Mouse (Mus musculus) macrophage (primary cell): Measurements from ENCODE around the gene Fscn3. TPM values are rescaled to one million over a fixed set of nuclear protein-coding genes. Genes with fewer than 3 reads are reported as not detected.

Source experiments
- H3K27ac ChIP-seq: fragments of 350-480 bp; formaldehyde crosslinking; 2 replicates; pipeline ENCODE4 v1.9.0; 2021
- H3K36me3 ChIP-seq: fragments of 350-480 bp; formaldehyde crosslinking; 2 replicates; pipeline ENCODE4 v1.9.0; 2021; ENCODE audit errors: inconsistent target
- H3K4me3 ChIP-seq: fragments of 350-480 bp; formaldehyde crosslinking; 2 replicates; pipeline ENCODE4 v1.9.0; 2021; ENCODE audit errors: inconsistent target
- H3K79me2 ChIP-seq: fragments of 350-480 bp; formaldehyde crosslinking; 2 replicates; pipeline ENCODE4 v1.9.0; 2021; ENCODE audit errors: inconsistent target
- WGBS: methylation state at CpG from one replicate; pipeline ENCODE4 v1.1.7; 2026; ENCODE audit warnings: inconsistent platforms; ENCODE audit not compliant: missing documents; 5-methylcytosine and 5-hydroxymethylcytosine counted together
- polyA plus RNA-seq: library from polyadenylated mRNA; stranded (reverse); fragments of 250-400 nt; gene quantifications from 3 replicates; pipeline ENCODE4 v1.2.4, GENCODE M21; 2018; ENCODE audit warnings: inconsistent platforms
- total RNA-seq, 78 experiments: library from RNA; depleted of rRNA; stranded (reverse); fragments of 250-400 nt; gene quantifications; 1 replicate in 9 of 78; 2 replicates in 24 of 78; 3 replicates in 43 of 78; 4 replicates in 2 of 78; pipeline ENCODE4 v1.2.4; 2018; ENCODE audit warnings: inconsistent platforms in 56 of 78

The Fscn3 gene
- total RNA-seq (2018; cell fraction: chromatin; rRNA removed), result under 1 TPM in 4 of 26 experiments, not detected in 22; 0.25 to 0.57 (median 0.45) TPM
- not detected for total RNA-seq (2018; cell fraction: cytosol; rRNA removed)
- total RNA-seq (2018; cell fraction: nucleus; rRNA removed), result under 1 TPM in 2 of 26 experiments, not detected in 24; 0.35 to 1.00 TPM
- not detected in 3 replicates for polyA plus RNA-seq

GRCm38 (mm10) chr6:28427096-28427839 lies at the start of gene Fscn3:
Gene Fscn3, plus strand, starts transcription at chr6:28427789.
- Histone ChIP-seq H3K79me2 (peaks cover 15% of the 10 kb centered on the region), H3K4me3 (no peak within 1 kb of the TSS), H3K36me3 (peaks cover 11% of the 10 kb centered on the region; the same call in 1 of the 2 replicates), H3K27ac (no peak within 1 kb of the TSS)
- WGBS, result 74% methylated on average over 3 of the region's 3 CpGs

GRCm38 (mm10) chr6:28381983-28382382 lies 45.6 kb upstream of the Fscn3 start:
- no peaks in the 10 kb centered on the region for H3K79me2 ChIP-seq
- 8% methylated on average over 4 of the region's 4 CpGs for WGBS

GRCm38 (mm10) chr6:28385169-28385568 lies 42.4 kb upstream of the Fscn3 start:
- Histone ChIP-seq H3K27ac (no peak overlapping the region), H3K4me3 (no peak overlapping the region), H3K36me3 (no peaks in the 10 kb centered on the region), H3K79me2 (no peaks in the 10 kb centered on the region)
- WGBS, result 86% methylated on average over 3 of the region's 3 CpGs

More at GRCm38 (mm10) chr6:28381983-28382382, 45.6 kb upstream of the Fscn3 start:
- no peak overlapping the region for H3K27ac ChIP-seq
- no peaks in the 10 kb centered on the region for H3K36me3 ChIP-seq
- no peak overlapping the region for H3K4me3 ChIP-seq

- no peaks in the 10 kb centered on the region for H3K36me3 ChIP-seq
- WGBS, result 93% methylated on average over 3 of the region's 3 CpGs
- no peaks in the 10 kb centered on the region for H3K79me2 ChIP-seq
- no peak overlapping the region for H3K27ac ChIP-seq
- no peak overlapping the region for H3K4me3 ChIP-seq
Measured at GRCm38 (mm10) chr6:28389038-28389437, 38.6 kb upstream of the Fscn3 start.

- WGBS, result 62% methylated on average over 15 of the region's 15 CpGs
- no peaks in the 10 kb centered on the region for H3K79me2 ChIP-seq
Measured at GRCm38 (mm10) chr6:28396051-28396852, 31.3 kb upstream of the Fscn3 start.

GRCm38 (mm10) chr6:28396853-28397457 lies 30.6 kb upstream of the Fscn3 start:
- H3K4me3 ChIP-seq, result peak overlapping the region; percentile 42
- no peaks in the 10 kb centered on the region for H3K79me2 ChIP-seq
- no peaks in the 10 kb centered on the region for H3K36me3 ChIP-seq
- no peak overlapping the region for H3K27ac ChIP-seq
- 9% methylated on average over 19 of the region's 19 CpGs for WGBS

More at GRCm38 (mm10) chr6:28396051-28396852, 31.3 kb upstream of the Fscn3 start:
- no peak overlapping the region for H3K27ac ChIP-seq
- no peak overlapping the region; the same call in 1 of the 2 replicates for H3K4me3 ChIP-seq
- H3K36me3 ChIP-seq, result no peaks in the 10 kb centered on the region

- no peaks in the 10 kb centered on the region for H3K79me2 ChIP-seq
- H3K36me3 ChIP-seq, result no peaks in the 10 kb centered on the region
- under 1% methylated on average over 33 of the region's 33 CpGs for WGBS
- H3K27ac ChIP-seq, result no peak within 1 kb of the TSS
- H3K4me3 ChIP-seq, result peak within 1 kb of the TSS; percentile 42
Measured at GRCm38 (mm10) chr6:28397681-28398203, 29.8 kb upstream of the Fscn3 start, which contains the start of gene Zfp800. Gene Zfp800, minus strand, starts transcription at chr6:28398005.

- Histone ChIP-seq H3K36me3 (no peaks in the 10 kb centered on the region), H3K4me3 (no peak overlapping the region), H3K79me2 (no peaks in the 10 kb centered on the region), H3K27ac (no peak overlapping the region)
- WGBS, result 92% methylated on average over 3 of the region's 3 CpGs
Measured at GRCm38 (mm10) chr6:28398726-28399125, 28.9 kb upstream of the Fscn3 start.

- Histone ChIP-seq H3K4me3 (no peak overlapping the region), H3K27ac (no peak overlapping the region), H3K36me3 (no peaks in the 10 kb centered on the region), H3K79me2 (no peaks in the 10 kb centered on the region)
- WGBS, result 94% methylated on average over 4 of the region's 4 CpGs
Measured at GRCm38 (mm10) chr6:28399791-28400190, 27.8 kb upstream of the Fscn3 start.

- H3K79me2 ChIP-seq, result no peaks in the 10 kb centered on the region
- H3K27ac ChIP-seq, result peak overlapping the region; percentile 12; the same call in 1 of the 2 replicates
- H3K36me3 ChIP-seq, result peaks cover under 1% of the 10 kb centered on the region; the same call in 1 of the 2 replicates
- H3K4me3 ChIP-seq, result peak overlapping the region; percentile 12; the same call in 1 of the 2 replicates
- 29% methylated on average over 9 of the region's 9 CpGs for WGBS
Measured at GRCm38 (mm10) chr6:28410053-28410452, 17.5 kb upstream of the Fscn3 start.

- H3K27ac ChIP-seq, result no peak overlapping the region
- no peak overlapping the region for H3K4me3 ChIP-seq
- WGBS, result 51% methylated on average over 2 of the region's 2 CpGs
- H3K36me3 ChIP-seq, result peaks cover 9% of the 10 kb centered on the region; the same call in 1 of the 2 replicates
- H3K79me2 ChIP-seq, result no peaks in the 10 kb centered on the region
Measured at GRCm38 (mm10) chr6:28411236-28411635, 16.4 kb upstream of the Fscn3 start.

- 96% methylated on average over 4 of the region's 4 CpGs for WGBS
Measured at GRCm38 (mm10) chr6:28416981-28417380, 10.6 kb upstream of the Fscn3 start.

GRCm38 (mm10) chr6:28418449-28418848 lies 9.1 kb upstream of the Fscn3 start:
- H3K27ac ChIP-seq, result no peak overlapping the region
- H3K4me3 ChIP-seq, result no peak overlapping the region
- peaks cover 38% of the 10 kb centered on the region for H3K36me3 ChIP-seq
- H3K79me2 ChIP-seq, result peaks cover 46% of the 10 kb centered on the region; the same call in 1 of the 2 replicates
- 94% methylated on average over 14 of the region's 14 CpGs for WGBS

More at GRCm38 (mm10) chr6:28416981-28417380, 10.6 kb upstream of the Fscn3 start:
- peaks cover 38% of the 10 kb centered on the region for H3K36me3 ChIP-seq
- no peak overlapping the region for H3K27ac ChIP-seq
- H3K79me2 ChIP-seq, result peaks cover 43% of the 10 kb centered on the region; the same call in 1 of the 2 replicates
- no peak overlapping the region for H3K4me3 ChIP-seq

- Histone ChIP-seq H3K27ac (no peak overlapping the region), H3K4me3 (no peak overlapping the region), H3K79me2 (peaks cover 56% of the 10 kb centered on the region), H3K36me3 (peaks cover 38% of the 10 kb centered on the region)
- 57% methylated on average over 2 of the region's 2 CpGs for WGBS
Measured at GRCm38 (mm10) chr6:28419673-28420072, 7.9 kb upstream of the Fscn3 start.
